Mouse (Mus musculus): ENCODE results near the gene Slc6a18. TPM values are rescaled to one million over a fixed set of nuclear protein-coding genes. Genes with fewer than 3 reads are reported as not detected.
A peak's percentile ranks its signal among the peaks of the same experiment; 100 is the strongest.

The Slc6a18 gene
- polyA plus RNA-seq, 1 experiment from 2014 or later: not detected

GRCm38 (mm10) chr13:73702776-73703175 lies 25.0 kb upstream of the Slc6a18 start:
- Histone ChIP-seq H3K4me3 (no peak overlapping the region), H3K9me3 (no peaks in the 10 kb centered on the region), H3K9ac (no peak overlapping the region), H3K27me3 (replicated peaks) (no peaks in the 10 kb centered on the region), H3K27ac (no peak overlapping the region), H3K4me1 (no peaks in the 10 kb centered on the region), H3K36me3 (no peaks in the 10 kb centered on the region), H3K4me2 (replicated peaks) (no peak overlapping the region)
- WGBS: 85% methylated on average over 4 of the region's 4 CpGs
- no peak for ATAC-seq (ENCODE audit: low FRiP score, low read depth)

GRCm38 (mm10) chr13:73701161-73701883 lies 23.5 kb upstream of the Slc6a18 start:
- WGBS: 87% methylated on average over 9 of the region's 9 CpGs
- H3K9me3 ChIP-seq: no peaks in the 10 kb centered on the region
- H3K4me2 ChIP-seq (replicated peaks): no peak overlapping the region
- H3K27me3 ChIP-seq (replicated peaks): no peaks in the 10 kb centered on the region
- H3K4me3 ChIP-seq: no peak overlapping the region
- no peak for ATAC-seq (ENCODE audit: low FRiP score, low read depth)
- no peak overlapping the region for H3K27ac ChIP-seq
- H3K4me1 ChIP-seq: no peaks in the 10 kb centered on the region
- no peaks in the 10 kb centered on the region for H3K36me3 ChIP-seq
- no peak overlapping the region for H3K9ac ChIP-seq

GRCm38 (mm10) chr13:73700554-73700953 lies 22.7 kb upstream of the Slc6a18 start:
- ATAC-seq (ENCODE audit: low FRiP score, low read depth): no peak
- Histone ChIP-seq H3K27me3 (replicated peaks) (no peaks in the 10 kb centered on the region), H3K36me3 (no peaks in the 10 kb centered on the region), H3K4me1 (no peaks in the 10 kb centered on the region), H3K9ac (no peak overlapping the region), H3K9me3 (no peaks in the 10 kb centered on the region), H3K27ac (no peak overlapping the region), H3K4me2 (replicated peaks) (no peak overlapping the region), H3K4me3 (no peak overlapping the region)
- 89% methylated on average over 12 of the region's 12 CpGs for WGBS

GRCm38 (mm10) chr13:73699714-73700113 lies 21.9 kb upstream of the Slc6a18 start:
- ATAC-seq (ENCODE audit: low FRiP score, low read depth): no peak
- Histone ChIP-seq H3K36me3 (no peaks in the 10 kb centered on the region), H3K27ac (no peak overlapping the region), H3K9me3 (no peaks in the 10 kb centered on the region), H3K4me3 (no peak overlapping the region), H3K4me1 (no peaks in the 10 kb centered on the region), H3K27me3 (replicated peaks) (no peaks in the 10 kb centered on the region), H3K9ac (no peak overlapping the region), H3K4me2 (replicated peaks) (no peak overlapping the region)
- WGBS: 90% methylated on average over 6 of the region's 6 CpGs

GRCm38 (mm10) chr13:73696529-73696928 lies 18.7 kb upstream of the Slc6a18 start:
- no peak for ATAC-seq (ENCODE audit: low FRiP score, low read depth)
- WGBS: 77% methylated on average over 3 of the region's 3 CpGs
- H3K4me2 ChIP-seq (replicated peaks): no peak overlapping the region

GRCm38 (mm10) chr13:73694972-73695371 lies 17.1 kb upstream of the Slc6a18 start:
- H3K27ac ChIP-seq: no peak overlapping the region
- H3K4me3 ChIP-seq: no peak overlapping the region
- no peaks in the 10 kb centered on the region for H3K27me3 ChIP-seq (replicated peaks)
- no peak overlapping the region for H3K4me2 ChIP-seq (replicated peaks)
- H3K9me3 ChIP-seq: no peaks in the 10 kb centered on the region
- H3K9ac ChIP-seq: no peak overlapping the region
- no peaks in the 10 kb centered on the region for H3K4me1 ChIP-seq
- no peak for ATAC-seq (ENCODE audit: low FRiP score, low read depth)
- WGBS: 88% methylated on average over 1 of the region's 1 CpGs
- H3K36me3 ChIP-seq: no peaks in the 10 kb centered on the region

More at GRCm38 (mm10) chr13:73696529-73696928, 18.7 kb upstream of the Slc6a18 start:
- no peak overlapping the region for H3K27ac ChIP-seq
- H3K27me3 ChIP-seq (replicated peaks): no peaks in the 10 kb centered on the region
- no peaks in the 10 kb centered on the region for H3K9me3 ChIP-seq
- H3K36me3 ChIP-seq: no peaks in the 10 kb centered on the region
- H3K4me1 ChIP-seq: no peaks in the 10 kb centered on the region
- no peak overlapping the region for H3K4me3 ChIP-seq
- H3K9ac ChIP-seq: no peak overlapping the region

- H3K9ac ChIP-seq: no peak overlapping the region
- no peak overlapping the region for H3K4me2 ChIP-seq (replicated peaks)
- no peaks in the 10 kb centered on the region for H3K27me3 ChIP-seq (replicated peaks)
- ATAC-seq (ENCODE audit: low FRiP score, low read depth): no peak
- H3K9me3 ChIP-seq: no peaks in the 10 kb centered on the region
- H3K4me3 ChIP-seq: no peak overlapping the region
- no peaks in the 10 kb centered on the region for H3K36me3 ChIP-seq
- H3K27ac ChIP-seq: no peak overlapping the region
- H3K4me1 ChIP-seq: no peaks in the 10 kb centered on the region
- WGBS: 75% methylated on average over 2 of the region's 2 CpGs
Measured at GRCm38 (mm10) chr13:73693333-73693732, 15.5 kb upstream of the Slc6a18 start.

GRCm38 (mm10) chr13:73692249-73692868 lies 14.5 kb upstream of the Slc6a18 start:
- H3K4me2 ChIP-seq (replicated peaks): 0 out of 2 replicates have a peak overlapping the region, but pooled peaks have one; percentile 3
- no peak overlapping the region for H3K27ac ChIP-seq
- WGBS: 36% methylated on average over 10 of the region's 10 CpGs
- H3K4me1 ChIP-seq: no peaks in the 10 kb centered on the region
- no peaks in the 10 kb centered on the region for H3K27me3 ChIP-seq (replicated peaks)
- no peak overlapping the region for H3K4me3 ChIP-seq
- H3K36me3 ChIP-seq: no peaks in the 10 kb centered on the region
- no peaks in the 10 kb centered on the region for H3K9me3 ChIP-seq
- H3K9ac ChIP-seq: no peak overlapping the region
- ATAC-seq (ENCODE audit: low FRiP score, low read depth): peak; percentile 81

GRCm38 (mm10) chr13:73688934-73689333 lies 11.1 kb upstream of the Slc6a18 start:
- Histone ChIP-seq H3K4me2 (replicated peaks) (no peak overlapping the region), H3K9me3 (no peaks in the 10 kb centered on the region), H3K4me3 (no peak overlapping the region), H3K27ac (no peak overlapping the region), H3K9ac (no peak overlapping the region), H3K36me3 (no peaks in the 10 kb centered on the region), H3K4me1 (no peaks in the 10 kb centered on the region), H3K27me3 (replicated peaks) (no peaks in the 10 kb centered on the region)
- ATAC-seq (ENCODE audit: low FRiP score, low read depth): no peak
- 86% methylated on average over 4 of the region's 4 CpGs for WGBS

GRCm38 (mm10) chr13:73687601-73688000 lies 9.8 kb upstream of the Slc6a18 start:
- no peak for ATAC-seq (ENCODE audit: low FRiP score, low read depth)
- no peak overlapping the region for H3K27ac ChIP-seq
- H3K9ac ChIP-seq: no peak overlapping the region
- H3K9me3 ChIP-seq: no peaks in the 10 kb centered on the region
- H3K27me3 ChIP-seq (replicated peaks): no peaks in the 10 kb centered on the region
- no peaks in the 10 kb centered on the region for H3K4me1 ChIP-seq
- no peak overlapping the region for H3K4me3 ChIP-seq
- H3K36me3 ChIP-seq: no peaks in the 10 kb centered on the region
- H3K4me2 ChIP-seq (replicated peaks): no peak overlapping the region
- WGBS: 61% methylated on average over 3 of the region's 3 CpGs

- no peaks in the 10 kb centered on the region for H3K9me3 ChIP-seq
- H3K9ac ChIP-seq: no peak overlapping the region
- H3K4me3 ChIP-seq: no peak overlapping the region
- H3K4me2 ChIP-seq (replicated peaks): no peak overlapping the region
- no peaks in the 10 kb centered on the region for H3K27me3 ChIP-seq (replicated peaks)
- no peaks in the 10 kb centered on the region for H3K36me3 ChIP-seq
- H3K4me1 ChIP-seq: no peaks in the 10 kb centered on the region
- no peak overlapping the region for H3K27ac ChIP-seq
- ATAC-seq (ENCODE audit: low FRiP score, low read depth): no peak
- 89% methylated on average over 6 of the region's 6 CpGs for whole genome bisulfite sequencing
Measured at GRCm38 (mm10) chr13:73685502-73685901, 7.7 kb upstream of the Slc6a18 start.

GRCm38 (mm10) chr13:73684412-73684811 lies 6.6 kb upstream of the Slc6a18 start:
- Histone ChIP-seq H3K4me3 (no peak overlapping the region), H3K36me3 (no peaks in the 10 kb centered on the region), H3K4me1 (no peaks in the 10 kb centered on the region), H3K4me2 (replicated peaks) (no peak overlapping the region), H3K9ac (no peak overlapping the region), H3K27me3 (replicated peaks) (no peaks in the 10 kb centered on the region), H3K9me3 (no peaks in the 10 kb centered on the region), H3K27ac (no peak overlapping the region)
- 84% methylated on average over 1 of the region's 1 CpGs for WGBS
- no peak for ATAC-seq (ENCODE audit: low FRiP score, low read depth)

GRCm38 (mm10) chr13:73683682-73684081 lies 5.9 kb upstream of the Slc6a18 start:
- no peaks in the 10 kb centered on the region for H3K9me3 ChIP-seq
- H3K27me3 ChIP-seq (replicated peaks): no peaks in the 10 kb centered on the region
- 89% methylated on average over 11 of the region's 11 CpGs for WGBS
- no peak overlapping the region for H3K4me2 ChIP-seq (replicated peaks)
- no peak overlapping the region for H3K27ac ChIP-seq
- no peak overlapping the region for H3K4me3 ChIP-seq
- no peaks in the 10 kb centered on the region for H3K4me1 ChIP-seq
- H3K9ac ChIP-seq: no peak overlapping the region
- H3K36me3 ChIP-seq: no peaks in the 10 kb centered on the region
- no peak for ATAC-seq (ENCODE audit: low FRiP score, low read depth)

Data from neural tube, embryonic 12.5 days (tissue).